Mouse (Mus musculus) forebrain, embryonic 12.5 days (tissue): Measurements from ENCODE around the gene Arid5a. TPM values are rescaled to one million over a fixed set of nuclear protein-coding genes. Genes with fewer than 3 reads are reported as not detected.

Experiments used
- ATAC-seq: fragments of 200-750 bp; cut with Nextera tagmentation; 2 replicates; pipeline ENCODE4 v1.8.0; 2017; ENCODE audit warnings: moderate TSS enrichment; ENCODE audit not compliant: low FRiP score
- H3K27ac ChIP-seq: fragments of 300-500 bp; sonication (generic); 2 replicates; pipeline ENCODE4 v1.5.1; 2016; ENCODE audit warnings: mild to moderate bottlenecking
- H3K27me3 ChIP-seq: fragments of 300-500 bp; sonication (generic); 2 replicates; pipeline ENCODE4 v1.6.1; 2016; ENCODE audit warnings: mild to moderate bottlenecking
- H3K36me3 ChIP-seq: fragments of 300-500 bp; sonication (generic); replicated peaks from 2 replicates; pipeline ENCODE4 v1.6.1; 2016; ENCODE audit warnings: mild to moderate bottlenecking
- H3K4me1 ChIP-seq: fragments of 300-500 bp; sonication (generic); 2 replicates; pipeline ENCODE4 v1.6.1; 2016
- H3K4me2 ChIP-seq: fragments of 300-500 bp; sonication (generic); 2 replicates; pipeline ENCODE4 v1.6.1; 2016; ENCODE audit warnings: mild to moderate bottlenecking, moderate library complexity
- H3K4me3 ChIP-seq: fragments of 300-500 bp; sonication (generic); replicated peaks from 2 replicates; pipeline ENCODE4 v1.5.1; 2016; ENCODE audit warnings: mild to moderate bottlenecking
- H3K9ac ChIP-seq: fragments of 300-500 bp; sonication (generic); 2 replicates; pipeline ENCODE4 v1.6.1; 2016; ENCODE audit warnings: mild to moderate bottlenecking
- H3K9me3 ChIP-seq: fragments of 300-500 bp; sonication (generic); 2 replicates; pipeline ENCODE4 v1.6.1; 2016
- WGBS: fragments of 180-500 bp; shearing (Covaris S2); methylation state at CpG from one replicate; pipeline ENCODE4 v1.1.7; 2016; 5-methylcytosine and 5-hydroxymethylcytosine counted together
- polyA plus RNA-seq: library from polyadenylated mRNA; unstranded; fragments of >200 nt; fragmentation: Nextera tagmentation; extraction: Ambion mirVana; gene quantifications from 2 replicates; pipeline ENCODE4 v1.2.1, GENCODE M21; 2016

The Arid5a gene
- polyA plus RNA-seq, result 2.0 and 2.1 TPM in 2 replicates

GRCm38 (mm10) chr1:36307495-36308280, at the start of gene Arid5a:
Gene Arid5a, plus strand, starts transcription at chr1:36307733.
- Histone ChIP-seq H3K4me3 (peak within 1 kb of the TSS; percentile 53), H3K9me3 (no peaks in the 10 kb centered on the region), H3K36me3 (no peaks in the 10 kb centered on the region), H3K4me2 (peak within 1 kb of the TSS; percentile 80), H3K4me1 (peaks cover 24% of the 10 kb centered on the region), H3K27ac (no peak within 1 kb of the TSS), H3K27me3 (peaks cover 43% of the 10 kb centered on the region), H3K9ac (peak within 1 kb of the TSS; percentile 44)
- peak; percentile 94 for ATAC-seq
- WGBS, result under 1% methylated on average over 62 of the region's 65 CpGs

- H3K9ac ChIP-seq, result no peak overlapping the region
- H3K27ac ChIP-seq, result no peak overlapping the region
- no peak overlapping the region for H3K4me2 ChIP-seq
- H3K9me3 ChIP-seq, result 0 out of 2 replicates have a peak, but pooled peaks cover 5% of the 10 kb centered on the region
- H3K27me3 ChIP-seq, result peaks cover 34% of the 10 kb centered on the region
- H3K36me3 ChIP-seq, result no peaks in the 10 kb centered on the region
- peaks cover 8% of the 10 kb centered on the region for H3K4me1 ChIP-seq
- ATAC-seq, result no peak
- H3K4me3 ChIP-seq, result no peak overlapping the region
- 58% methylated on average over 2 of the region's 2 CpGs for WGBS
Measured at GRCm38 (mm10) chr1:36258631-36259030, 48.9 kb upstream of the Arid5a start.

- H3K9me3 ChIP-seq, result 0 out of 2 replicates have a peak, but pooled peaks cover 5% of the 10 kb centered on the region
- H3K4me1 ChIP-seq, result peaks cover 8% of the 10 kb centered on the region
- H3K4me3 ChIP-seq, result no peak overlapping the region
- no peak overlapping the region for H3K4me2 ChIP-seq
- no peak for ATAC-seq
- H3K27ac ChIP-seq, result no peak overlapping the region
- 96% methylated on average over 2 of the region's 2 CpGs for WGBS
- H3K9ac ChIP-seq, result no peak overlapping the region
- H3K36me3 ChIP-seq, result no peaks in the 10 kb centered on the region
- H3K27me3 ChIP-seq, result peaks cover 27% of the 10 kb centered on the region
Measured at GRCm38 (mm10) chr1:36259281-36259680, 48.3 kb upstream of the Arid5a start.

DNA sequence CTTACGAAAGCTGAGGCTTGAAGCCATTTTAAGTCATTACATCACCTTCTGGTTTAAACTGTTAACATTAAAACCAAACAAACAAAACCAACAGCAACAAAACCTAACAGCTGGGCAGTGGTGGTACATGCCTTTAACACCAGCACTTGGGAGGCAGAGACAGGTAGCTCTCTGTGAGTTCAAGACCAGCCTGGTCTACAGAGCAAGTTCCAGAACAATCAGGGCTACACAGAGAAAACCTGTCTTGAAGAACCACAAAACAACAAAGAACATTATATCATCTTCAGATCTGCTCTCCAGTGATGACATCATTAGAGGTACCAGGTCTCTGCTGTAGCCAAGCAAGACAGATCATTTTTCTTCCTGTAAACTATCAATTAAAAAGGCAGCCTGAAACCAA, 47.1 kb upstream of the Arid5a start:
- no peak overlapping the region for H3K27ac ChIP-seq
- H3K36me3 ChIP-seq, result no peaks in the 10 kb centered on the region
- no peak for ATAC-seq
- no peak overlapping the region for H3K4me3 ChIP-seq
- peaks cover 16% of the 10 kb centered on the region for H3K27me3 ChIP-seq
- 96% methylated on average over 1 of the region's 1 CpGs for WGBS
- H3K9me3 ChIP-seq, result 0 out of 2 replicates have a peak, but pooled peaks cover 5% of the 10 kb centered on the region
- no peak overlapping the region for H3K9ac ChIP-seq
- H3K4me1 ChIP-seq, result no peaks in the 10 kb centered on the region
- H3K4me2 ChIP-seq, result no peak overlapping the region

- H3K4me3 ChIP-seq, result no peak overlapping the region
- no peaks in the 10 kb centered on the region for H3K9me3 ChIP-seq
- H3K36me3 ChIP-seq, result no peaks in the 10 kb centered on the region
- no peaks in the 10 kb centered on the region for H3K4me1 ChIP-seq
- WGBS, result 86% methylated on average over 19 of the region's 19 CpGs
- H3K27ac ChIP-seq, result no peak overlapping the region
- ATAC-seq, result no peak
- no peak overlapping the region for H3K9ac ChIP-seq
- no peak overlapping the region for H3K4me2 ChIP-seq
- 0 out of 2 replicates have a peak, but pooled peaks cover 4% of the 10 kb centered on the region for H3K27me3 ChIP-seq
Measured at GRCm38 (mm10) chr1:36261708-36262504, 45.6 kb upstream of the Arid5a start.

- Histone ChIP-seq H3K4me2 (no peak overlapping the region), H3K27ac (no peak overlapping the region), H3K4me1 (no peaks in the 10 kb centered on the region), H3K4me3 (no peak overlapping the region), H3K27me3 (peaks cover 10% of the 10 kb centered on the region), H3K36me3 (no peaks in the 10 kb centered on the region), H3K9ac (no peak overlapping the region), H3K9me3 (no peaks in the 10 kb centered on the region)
- 81% methylated on average over 13 of the region's 13 CpGs for WGBS
- no peak for ATAC-seq
Measured at GRCm38 (mm10) chr1:36263833-36264488, 43.6 kb upstream of the Arid5a start.

- Histone ChIP-seq H3K4me2 (no peak overlapping the region), H3K9me3 (no peaks in the 10 kb centered on the region), H3K36me3 (no peaks in the 10 kb centered on the region), H3K4me3 (no peak overlapping the region), H3K4me1 (no peaks in the 10 kb centered on the region), H3K9ac (no peak overlapping the region), H3K27me3 (peaks cover 20% of the 10 kb centered on the region), H3K27ac (no peak overlapping the region)
- 84% methylated on average over 6 of the region's 6 CpGs for WGBS
- no peak for ATAC-seq
Measured at GRCm38 (mm10) chr1:36266293-36266692, 41.2 kb upstream of the Arid5a start.

- ATAC-seq, result no peak
- no peaks in the 10 kb centered on the region for H3K9me3 ChIP-seq
- 98% methylated on average over 3 of the region's 3 CpGs for WGBS
- no peak overlapping the region for H3K27ac ChIP-seq
- no peak overlapping the region for H3K4me2 ChIP-seq
- H3K4me1 ChIP-seq, result no peaks in the 10 kb centered on the region
- H3K27me3 ChIP-seq, result peaks cover 20% of the 10 kb centered on the region
- H3K36me3 ChIP-seq, result no peaks in the 10 kb centered on the region
- no peak overlapping the region for H3K9ac ChIP-seq
- H3K4me3 ChIP-seq, result no peak overlapping the region
Measured at GRCm38 (mm10) chr1:36267595-36267994, 39.9 kb upstream of the Arid5a start.

DNA sequence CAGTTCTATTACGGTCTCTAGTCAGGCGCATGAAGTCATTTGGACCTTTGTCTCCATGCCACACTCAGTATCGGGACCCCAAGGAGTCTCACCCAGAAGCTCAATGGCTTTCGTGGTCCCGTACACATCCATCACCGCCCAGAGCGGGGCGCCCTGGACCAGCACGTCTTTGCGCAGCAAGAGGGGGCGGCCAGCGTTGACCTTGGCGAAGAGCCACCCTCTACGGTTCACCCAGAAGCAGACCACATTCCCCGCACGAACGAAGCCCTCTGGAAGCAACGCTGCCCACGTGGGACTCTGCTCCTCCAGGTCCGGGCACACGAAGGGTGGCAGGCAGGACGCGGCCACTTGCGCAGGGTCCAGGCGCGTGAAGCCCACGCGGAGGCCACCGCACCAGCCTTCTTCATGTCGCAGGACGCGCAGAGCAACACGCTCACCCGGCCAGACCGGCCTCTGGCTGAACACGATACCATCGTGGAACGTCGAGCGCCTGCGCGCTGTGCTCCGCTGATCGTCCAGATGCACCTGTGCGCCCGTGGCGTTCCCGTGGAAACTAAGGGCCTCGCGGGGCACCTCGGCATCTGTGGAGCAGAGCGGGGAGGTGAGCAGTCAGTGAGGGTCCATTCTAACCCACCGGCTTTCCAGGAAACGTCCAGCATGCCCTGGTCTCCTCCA, 38.3 kb upstream of the Arid5a start:
- peak overlapping the region; percentile 15 for H3K4me3 ChIP-seq
- WGBS, result 52% methylated on average over 54 of the region's 54 CpGs
- H3K36me3 ChIP-seq, result no peaks in the 10 kb centered on the region
- no peak for ATAC-seq
- no peaks in the 10 kb centered on the region for H3K9me3 ChIP-seq
- H3K27ac ChIP-seq, result no peak overlapping the region
- peak overlapping the region; percentile 29 for H3K4me2 ChIP-seq
- peaks cover 20% of the 10 kb centered on the region for H3K27me3 ChIP-seq
- no peaks in the 10 kb centered on the region for H3K4me1 ChIP-seq
- no peak overlapping the region for H3K9ac ChIP-seq

- Histone ChIP-seq H3K4me3 (no peak overlapping the region), H3K27ac (no peak overlapping the region), H3K27me3 (peaks cover 20% of the 10 kb centered on the region), H3K36me3 (no peaks in the 10 kb centered on the region), H3K4me1 (no peaks in the 10 kb centered on the region), H3K4me2 (no peak overlapping the region), H3K9ac (no peak overlapping the region), H3K9me3 (no peaks in the 10 kb centered on the region)
- ATAC-seq, result no peak
- WGBS, result 55% methylated on average over 3 of the region's 3 CpGs
Measured at GRCm38 (mm10) chr1:36270666-36271065, 36.9 kb upstream of the Arid5a start.

GRCm38 (mm10) chr1:36271516-36272230, 35.9 kb upstream of the Arid5a start:
- no peak for ATAC-seq
- no peaks in the 10 kb centered on the region for H3K36me3 ChIP-seq
- WGBS, result 76% methylated on average over 8 of the region's 8 CpGs
- no peak overlapping the region for H3K27ac ChIP-seq
- no peaks in the 10 kb centered on the region for H3K4me1 ChIP-seq
- H3K27me3 ChIP-seq, result peaks cover 20% of the 10 kb centered on the region
- H3K4me2 ChIP-seq, result no peak overlapping the region
- no peaks in the 10 kb centered on the region for H3K9me3 ChIP-seq
- H3K9ac ChIP-seq, result no peak overlapping the region
- no peak overlapping the region for H3K4me3 ChIP-seq
